Mouse (Mus musculus): ENCODE data around the gene Eif5a.

DNA sequence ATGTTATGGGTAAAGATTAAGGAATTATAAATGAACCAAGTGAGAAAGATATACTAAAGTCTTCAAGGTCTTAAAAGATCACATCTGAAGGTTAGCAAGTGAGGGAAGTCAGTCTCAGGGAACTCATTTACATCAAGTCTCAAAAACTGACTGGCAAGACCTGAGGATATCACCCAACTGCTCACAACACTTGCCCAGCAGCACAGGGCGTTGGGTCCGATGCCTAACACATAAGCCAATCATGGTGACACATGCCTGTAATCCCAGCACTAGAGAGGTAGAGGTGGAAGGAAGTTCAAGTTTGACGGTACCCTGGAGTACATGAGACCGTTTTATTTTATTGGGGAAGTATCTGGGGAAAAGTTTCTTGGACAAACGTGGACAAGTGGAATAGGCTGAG lies 3.6 kb downstream of the Eif5a start:
- no peak for TF ChIP-seq POLR2A (IDR thresholded peaks at IDR 0.05; ENCODE audit: low read depth, low read length)
- TF ChIP-seq CTCF (IDR thresholded peaks at IDR 0.05; ENCODE audit: borderline replicate concordance, insufficient read depth, low read length) = no peak
